In genomic region chr5:64364432-64365125, GRCm38 (mm10) we compare ENCODE assay signal across 8 mouse cellular contexts.
DNase-seq lines count a peak whose midpoint lies in the region; ATAC-seq lines count a peak whose summit lies in the region.

No protein-coding gene starts in this region.

- no peak overlapping the region for H3K4me2 ChIP-seq in neural tube, embryonic 11.5 days (ENCODE audit: low read depth)
- H3K4me2 ChIP-seq in forebrain, embryonic 11.5 days (ENCODE audit: low read depth, low read length, severe bottlenecking): no peak overlapping the region
- peak overlapping the region; percentile 29 for H3K4me2 ChIP-seq in liver, embryonic 12.5 days
- no peak overlapping the region for H3K4me2 ChIP-seq in neural tube, embryonic 14.5 days (ENCODE audit: low read depth, low read length)

- H3K4me1 ChIP-seq in neural tube, embryonic 11.5 days (ENCODE audit: control insufficient read depth, insufficient read depth, low read length): no peaks in the 10 kb centered on the region
- H3K4me1 ChIP-seq in forebrain, embryonic 11.5 days (replicated peaks; ENCODE audit: control insufficient read depth, insufficient read depth, low read length): 0 out of 2 replicates have a peak, but pooled peaks cover 4% of the 10 kb centered on the region
- H3K4me1 ChIP-seq in liver, embryonic 12.5 days: peaks cover 30% of the 10 kb centered on the region
- peaks cover 8% of the 10 kb centered on the region for H3K4me1 ChIP-seq in neural tube, embryonic 14.5 days (ENCODE audit: control insufficient read depth, insufficient read depth, low read length)

- WGBS in neural tube, embryonic 11.5 days: 70% methylated on average over 7 of the region's 7 CpGs
- WGBS in forebrain, embryonic 11.5 days: 57% methylated on average over 7 of the region's 7 CpGs
- WGBS in liver, embryonic 12.5 days (ENCODE audit: insufficient replicate concordance): 44% methylated on average over 7 of the region's 7 CpGs
- WGBS in neural tube, embryonic 14.5 days: 46% methylated on average over 7 of the region's 7 CpGs

- DNase-seq in neural tube, embryonic 11.5 days (ENCODE audit: low spot score): peak; percentile 47
- no peak for DNase-seq in neural tube, embryonic 10.5 days (ENCODE audit: extremely low spot score, low spot score)
- DNase-seq in forebrain, embryonic 11.5 days (ENCODE audit: low spot score): no peak
- DNase-seq in heart, postnatal 4 days: peak; percentile 54
- no peak for DNase-seq in adrenal gland, postnatal 25 days
- no peak for DNase-seq in right cerebral cortex, postnatal 4 days

- H3K9ac ChIP-seq in neural tube, embryonic 11.5 days (ENCODE audit: low read length): no peak overlapping the region
- no peak overlapping the region; the same call in 1 of the 2 replicates for H3K9ac ChIP-seq in forebrain, embryonic 11.5 days (ENCODE audit: low read length)
- no peak overlapping the region for H3K9ac ChIP-seq in liver, embryonic 12.5 days
- H3K9ac ChIP-seq in neural tube, embryonic 14.5 days (replicated peaks; ENCODE audit: low read depth, low read length): no peak overlapping the region

- H3K27me3 ChIP-seq in neural tube, embryonic 11.5 days (ENCODE audit: control insufficient read depth, insufficient read depth, low read length): no peaks in the 10 kb centered on the region
- H3K27me3 ChIP-seq in forebrain, embryonic 11.5 days (ENCODE audit: control insufficient read depth, insufficient read depth, low read length): no peaks in the 10 kb centered on the region
- no peaks in the 10 kb centered on the region for H3K27me3 ChIP-seq in liver, embryonic 12.5 days (replicated peaks)
- no peaks in the 10 kb centered on the region for H3K27me3 ChIP-seq in neural tube, embryonic 14.5 days (ENCODE audit: control insufficient read depth, insufficient read depth, low read length)

- H3K9me3 ChIP-seq in neural tube, embryonic 11.5 days (ENCODE audit: control insufficient read depth, low read length): no peaks in the 10 kb centered on the region
- no peaks in the 10 kb centered on the region for H3K9me3 ChIP-seq in forebrain, embryonic 11.5 days (ENCODE audit: control insufficient read depth, low read length)
- H3K9me3 ChIP-seq in liver, embryonic 12.5 days (replicated peaks): no peaks in the 10 kb centered on the region
- no peaks in the 10 kb centered on the region for H3K9me3 ChIP-seq in neural tube, embryonic 14.5 days (ENCODE audit: control insufficient read depth, low read length)

- no peaks in the 10 kb centered on the region for H3K36me3 ChIP-seq in neural tube, embryonic 11.5 days (ENCODE audit: control insufficient read depth, insufficient read depth, low read length)
- H3K36me3 ChIP-seq in forebrain, embryonic 11.5 days (ENCODE audit: control insufficient read depth, insufficient read depth, low read length): no peaks in the 10 kb centered on the region
- no peaks in the 10 kb centered on the region for H3K36me3 ChIP-seq in liver, embryonic 12.5 days
- no peaks in the 10 kb centered on the region for H3K36me3 ChIP-seq in neural tube, embryonic 14.5 days (ENCODE audit: control insufficient read depth, insufficient read depth, low read length)

- no peak overlapping the region for H3K4me3 ChIP-seq in neural tube, embryonic 11.5 days (ENCODE audit: low read depth, low read length)
- H3K4me3 ChIP-seq in forebrain, embryonic 11.5 days (ENCODE audit: low read depth, low read length): no peak overlapping the region
- H3K4me3 ChIP-seq in liver, embryonic 12.5 days: no peak overlapping the region
- H3K4me3 ChIP-seq in neural tube, embryonic 14.5 days (ENCODE audit: low read depth, low read length): no peak overlapping the region

- peak; percentile 57 for ATAC-seq in neural tube, embryonic 11.5 days (ENCODE audit: insufficient read depth, low FRiP score, low TSS enrichment)
- peak; percentile 76 for ATAC-seq in forebrain, embryonic 11.5 days (replicated peaks; ENCODE audit: low FRiP score)
- ATAC-seq in liver, embryonic 12.5 days: peak; percentile 73
- ATAC-seq in neural tube, embryonic 14.5 days (ENCODE audit: low read depth): peak; percentile 65

- H3K27ac ChIP-seq in neural tube, embryonic 11.5 days (ENCODE audit: low read depth, low read length): no peak overlapping the region
- no peak overlapping the region for H3K27ac ChIP-seq in forebrain, embryonic 11.5 days (ENCODE audit: low read depth, low read length)
- no peak overlapping the region for H3K27ac ChIP-seq in liver, embryonic 12.5 days
- H3K27ac ChIP-seq in neural tube, embryonic 14.5 days (ENCODE audit: low read depth, low read length): peak overlapping the region; percentile 22; the same call in 1 of the 2 replicates

Comparison
In these comparisons a context has a peak if more than half of its experiments do, and no peak if none do; other contexts are left out.
1. DNase-seq: peak in neural tube, embryonic 11.5 days (single experiment) and heart, postnatal 4 days (single experiment); none in neural tube, embryonic 10.5 days (single experiment), forebrain, embryonic 11.5 days (single experiment), adrenal gland, postnatal 25 days (single experiment) and right cerebral cortex, postnatal 4 days (single experiment).
2. Peak in every context shown above with its lines, with median percentiles within 50 percentile points of each other: ATAC-seq.